Comparison of ENCODE assay signal across 8 mouse cellular contexts in genomic region chr13:58031755-58032154, GRCm38 (mm10).
DNase-seq lines count a peak whose midpoint lies in the region; ATAC-seq and TF ChIP-seq lines count a peak whose summit lies in the region.

No protein-coding gene starts in this region.

- no peak for TF ChIP-seq POLR2A in heart, adult 2 months (IDR thresholded peaks at IDR 0.05; ENCODE audit: insufficient read depth, low read depth, low read length)

- intact Hi-C loops in heart, adult 2 months (cut with DNase I) = loop anchor here (2.0 kb wide), 1 partner anchor 85 kb away; no protein-coding TSS in a partner anchor
- intact Hi-C loops in heart, postnatal 25 days (cut with DNase I) = loop anchor here (2.0 kb wide), 2 partner anchors 35 to 85 kb away; no protein-coding TSS in a partner anchor

- 56% methylated on average over 6 of the region's 6 CpGs for WGBS in heart, adult 2 months
- 53% methylated on average over 6 of the region's 6 CpGs for WGBS in midbrain, postnatal 0 days

- H3K27me3 ChIP-seq in heart, adult 2 months (ENCODE audit: control insufficient read depth, insufficient read depth, low read length) = no peaks in the 10 kb centered on the region
- H3K27me3 ChIP-seq in midbrain, postnatal 0 days (ENCODE audit: insufficient read depth, low read length) = no peaks in the 10 kb centered on the region

- H3K36me3 ChIP-seq in heart, adult 2 months (ENCODE audit: control insufficient read depth, insufficient read depth, low read length) = no peaks in the 10 kb centered on the region
- peaks cover 17% of the 10 kb centered on the region for H3K36me3 ChIP-seq in midbrain, postnatal 0 days (ENCODE audit: insufficient read depth, low read length)

- H3K9ac ChIP-seq in heart, adult 2 months (ENCODE audit: low read depth, low read length) = no peak overlapping the region
- no peak overlapping the region for H3K9ac ChIP-seq in midbrain, postnatal 0 days (replicated peaks; ENCODE audit: low read length, poor library complexity, severe bottlenecking)

- peaks cover 4% of the 10 kb centered on the region; the same call in 1 of the 2 replicates for H3K4me1 ChIP-seq in heart, adult 2 months (ENCODE audit: control insufficient read depth, insufficient read depth, low read length)
- no peaks in the 10 kb centered on the region for H3K4me1 ChIP-seq in midbrain, postnatal 0 days (ENCODE audit: insufficient read depth, low read length)

- H3K9me3 ChIP-seq in midbrain, postnatal 0 days (ENCODE audit: low read length) = no peaks in the 10 kb centered on the region

- TF ChIP-seq EP300 in heart, adult 2 months (IDR thresholded peaks at IDR 0.05; ENCODE audit: insufficient read depth, low read depth, low read length) = 0 out of 2 replicates have a peak, but pooled peaks have one; percentile 38

- peak; percentile 60 to 78 for DNase-seq in heart, adult 2 months
- no peak for DNase-seq in heart, postnatal 25 days (ENCODE audit: low spot score)
- peak; percentile 75 for DNase-seq in R1 (ENCODE audit: low read depth, low spot score)
- DNase-seq in cerebellum, postnatal 36 days = peak; percentile 79 to 80
- peak; percentile 22 to 49 for DNase-seq in heart, adult 9 months (ENCODE audit: low spot score in 2 of 2)
- peak; percentile 64 to 69 for DNase-seq in layer of hippocampus, postnatal 10 days (ENCODE audit: low spot score in 2 of 2)
- DNase-seq in midbrain, postnatal 0 days (ENCODE audit: low spot score) = peak; percentile 46
- peak; percentile 55 for DNase-seq in testis, postnatal 14 days (ENCODE audit: low spot score)

- no peak for ATAC-seq in midbrain, postnatal 0 days (ENCODE audit: low FRiP score)

- H3K4me2 ChIP-seq in midbrain, postnatal 0 days (ENCODE audit: low read depth, low read length, poor library complexity, severe bottlenecking) = no peak overlapping the region

- no peak overlapping the region for H3K4me3 ChIP-seq in heart, adult 2 months
- H3K4me3 ChIP-seq in midbrain, postnatal 0 days (ENCODE audit: low read depth, low read length) = no peak overlapping the region

- peak; percentile 92; the same call in 1 of the 2 replicates for TF ChIP-seq CTCF in heart, adult 2 months (IDR thresholded peaks at IDR 0.05)
- peak; percentile 77 for TF ChIP-seq CTCF in midbrain, postnatal 0 days (IDR thresholded peaks at IDR 0.05)

- H3K79me2 ChIP-seq in heart, adult 2 months (replicated peaks; ENCODE audit: control insufficient read depth, insufficient read depth, low read length) = no peaks in the 10 kb centered on the region

- H3K27ac ChIP-seq in heart, adult 2 months = no peak overlapping the region
- H3K27ac ChIP-seq in midbrain, postnatal 0 days (ENCODE audit: low read depth, low read length) = no peak overlapping the region
